Mouse (Mus musculus) right cerebral cortex, adult 18-20 months (tissue): ENCODE measurements around the gene 1700012B07Rik.

Experiments
- DNase-seq: peaks from one replicate; pipeline ENCODE4 v3.0.0; 2022; ENCODE audit warnings: mixed read lengths

Gene 1700012B07Rik

GRCm38 (mm10) chr11:109745210-109745609 is 82.6 kb downstream of the 1700012B07Rik start:
- DNase-seq: no peak

- DNase-seq: no peak
Measured at GRCm38 (mm10) chr11:109737967-109738366, 89.9 kb downstream of the 1700012B07Rik start.
